Mouse (Mus musculus) lung, postnatal 10 days (tissue): ENCODE results near the gene Cbfa2t3.

Experiments used
- DNase-seq: peaks from one replicate; pipeline ENCODE4 v3.0.0; 2021

Gene Cbfa2t3

GRCm38 (mm10) chr8:122685097-122685861 is 13.6 kb downstream of the Cbfa2t3 start:
- no peak for DNase-seq

- no peak for DNase-seq
Observed at GRCm38 (mm10) chr8:122682820-122683219, 16.1 kb downstream of the Cbfa2t3 start.

GRCm38 (mm10) chr8:122680171-122680570 is 18.7 kb downstream of the Cbfa2t3 start:
- no peak for DNase-seq

- DNase-seq = no peak
Observed at GRCm38 (mm10) chr8:122679325-122679920, 19.5 kb downstream of the Cbfa2t3 start.

DNA sequence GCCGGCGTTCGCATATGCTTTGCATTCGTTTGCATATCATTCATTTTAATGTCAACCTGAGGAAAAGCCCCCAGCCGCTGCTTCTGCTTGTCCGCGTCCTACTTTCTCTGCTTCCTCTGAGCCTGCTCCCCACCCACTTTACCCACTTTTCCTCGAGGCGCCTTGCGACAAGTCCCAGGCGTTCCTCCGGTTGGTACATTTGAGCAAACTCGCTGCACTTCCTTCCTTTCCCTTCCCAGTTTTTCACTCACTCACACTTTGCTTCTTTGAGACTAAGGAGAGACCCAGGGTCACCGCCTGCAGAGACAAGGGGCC is 20.1 kb downstream of the Cbfa2t3 start:
- peak; percentile 86 for DNase-seq

DNA sequence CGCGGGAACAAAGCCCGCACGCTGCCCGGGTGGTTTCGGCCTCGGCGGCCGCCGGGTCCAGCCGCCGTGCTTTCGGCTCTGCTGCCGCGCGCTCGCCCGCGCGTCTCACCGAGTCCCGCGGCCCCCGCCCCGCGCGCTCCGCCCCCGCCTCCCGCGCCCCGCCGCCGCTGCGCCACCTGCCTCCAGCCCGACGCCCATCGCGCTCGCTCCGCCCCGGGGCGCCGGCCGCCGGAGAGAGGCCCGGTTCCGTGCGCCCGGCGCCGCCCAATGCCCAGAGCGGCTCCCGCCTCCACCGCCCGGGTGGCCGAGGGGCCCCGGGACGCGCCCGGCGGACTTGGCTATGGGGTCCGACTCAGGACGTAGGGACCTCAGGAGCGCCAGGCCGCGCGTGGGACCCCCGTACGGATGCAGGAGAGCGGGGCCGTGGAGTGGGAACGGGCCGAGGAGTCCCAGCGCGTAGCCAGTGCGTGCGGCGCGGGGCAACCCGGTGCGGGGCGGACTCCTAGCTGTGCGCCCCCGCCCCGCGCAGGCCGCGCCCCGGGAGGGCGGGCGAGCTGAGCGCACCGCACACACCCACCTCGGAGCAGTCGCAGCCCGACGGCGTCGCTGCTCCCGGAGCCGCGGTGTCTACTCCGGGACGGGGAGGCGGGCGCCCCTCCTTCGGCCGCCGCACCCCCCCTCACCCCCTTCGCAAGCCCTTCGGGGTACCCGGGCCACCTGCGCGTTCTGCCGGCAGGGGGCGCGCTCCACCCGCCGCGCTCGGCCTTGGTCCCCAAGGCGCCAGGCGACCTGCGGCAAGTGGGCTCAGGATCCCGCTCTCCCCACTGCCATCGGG is 20.6 kb downstream of the Cbfa2t3 start:
- DNase-seq = peak; percentile 69

DNA sequence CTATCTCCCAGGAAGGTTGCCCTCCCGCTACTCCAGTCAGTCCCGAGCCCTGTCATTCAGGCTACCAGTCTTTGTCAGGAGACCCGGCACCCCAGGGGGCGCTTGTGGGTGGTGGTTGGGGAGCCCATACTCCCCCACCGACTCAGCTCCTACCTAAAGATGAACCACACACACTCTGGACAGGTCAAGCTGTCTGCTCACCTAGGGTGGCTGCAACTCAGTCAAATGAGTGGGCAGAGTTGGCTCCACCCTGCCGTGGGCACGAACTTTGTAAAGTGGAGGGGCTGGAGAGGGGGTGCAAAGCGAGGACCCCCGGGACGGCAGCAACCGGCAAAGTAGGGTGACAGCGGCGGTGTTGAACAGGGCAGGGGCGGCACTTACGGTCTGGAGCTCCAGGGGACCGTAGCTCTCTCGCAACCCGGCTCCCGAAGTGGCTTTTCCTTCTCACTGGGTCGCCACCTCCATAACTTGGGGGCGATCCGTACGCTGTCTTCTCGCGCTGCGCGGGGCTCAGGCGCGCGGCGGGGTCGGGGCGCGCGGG is 21.4 kb downstream of the Cbfa2t3 start:
- peak; percentile 55 for DNase-seq

- DNase-seq = peak; percentile 81
Observed at GRCm38 (mm10) chr8:122676621-122677480, 22.1 kb downstream of the Cbfa2t3 start.

GRCm38 (mm10) chr8:122675596-122676420 is 23.1 kb downstream of the Cbfa2t3 start:
- DNase-seq = no peak

DNA sequence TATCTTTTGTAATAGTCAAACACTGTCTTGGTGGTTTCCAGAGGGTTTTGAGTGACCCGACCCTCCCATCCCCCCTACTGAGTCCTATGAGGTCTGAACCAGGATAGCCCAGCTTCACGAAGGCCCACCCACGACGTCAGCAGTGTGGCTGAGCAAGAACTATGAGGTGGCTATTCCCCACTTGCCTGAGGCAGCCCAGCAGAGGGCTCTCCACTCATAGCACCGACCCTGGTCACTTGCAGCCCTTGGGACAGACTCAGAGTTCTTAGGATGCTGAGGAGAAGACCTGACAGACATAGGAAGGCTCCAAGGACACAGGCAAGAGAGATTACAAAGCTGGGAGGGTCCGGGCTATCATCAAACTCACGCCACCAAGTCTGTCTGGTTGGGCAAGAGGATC is 23.9 kb downstream of the Cbfa2t3 start:
- peak; percentile 61 for DNase-seq

DNA sequence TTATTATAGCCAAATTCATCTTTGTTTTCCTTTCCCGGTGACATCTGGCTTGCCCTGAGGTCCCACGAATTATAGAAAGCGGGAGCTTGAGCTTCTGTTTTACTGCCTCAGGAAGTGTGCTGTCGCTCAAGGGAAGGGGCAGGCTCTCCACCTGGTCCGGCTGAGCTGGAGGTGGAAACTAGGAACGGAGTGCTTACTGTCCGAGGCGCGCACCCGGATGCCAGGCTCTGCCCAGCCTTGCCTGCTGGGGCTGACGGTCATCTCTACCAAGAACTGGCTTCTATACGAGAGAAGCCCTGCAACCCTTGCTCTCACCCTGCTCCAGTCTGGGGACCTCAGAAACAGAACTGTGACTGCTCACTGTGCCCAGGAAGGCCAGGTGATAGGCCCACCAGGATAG is 24.9 kb downstream of the Cbfa2t3 start:
- DNase-seq = no peak

- DNase-seq = no peak
Observed at GRCm38 (mm10) chr8:122671894-122672293, 27.0 kb downstream of the Cbfa2t3 start.

- DNase-seq = no peak
Observed at GRCm38 (mm10) chr8:122670718-122671117, 28.2 kb downstream of the Cbfa2t3 start.

DNA sequence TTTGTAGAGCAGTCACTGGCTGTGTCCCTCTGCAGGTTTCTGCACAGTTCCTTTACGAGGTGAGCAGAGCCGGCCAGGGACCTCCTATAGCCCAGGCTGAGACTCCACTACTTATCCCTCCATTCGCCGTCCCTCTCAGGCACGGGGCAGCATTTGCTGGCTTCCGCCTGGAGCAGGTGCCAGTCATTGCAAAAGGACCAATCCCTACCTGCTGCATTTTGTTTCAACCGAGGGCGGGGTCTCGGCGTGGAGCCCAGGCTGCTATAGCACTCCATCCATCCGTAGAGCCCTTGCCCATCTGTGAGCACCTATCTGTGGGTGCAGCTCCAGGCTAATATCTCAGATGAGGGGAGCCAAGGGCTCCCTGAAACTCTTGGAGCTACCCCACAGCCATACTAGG is 28.9 kb downstream of the Cbfa2t3 start:
- no peak for DNase-seq

DNA sequence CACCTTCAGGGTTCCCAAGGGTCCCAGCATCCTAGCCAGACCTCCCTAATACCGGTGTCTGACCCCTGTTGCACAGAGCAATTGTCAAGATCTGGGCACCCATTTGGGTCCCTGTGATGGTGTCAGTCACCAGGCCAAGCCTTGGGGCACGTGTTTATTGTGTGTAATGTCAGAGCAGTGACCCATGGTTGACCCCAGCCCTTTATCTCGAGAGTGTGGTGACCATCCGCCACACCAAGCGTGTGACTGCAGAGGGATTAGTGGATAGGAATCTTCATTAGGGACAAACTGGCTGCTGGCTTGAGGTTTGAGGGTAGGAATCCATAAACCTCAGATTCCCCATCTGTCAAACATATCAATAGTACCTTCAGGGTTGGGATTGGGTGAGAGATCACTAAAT is 29.5 kb downstream of the Cbfa2t3 start:
- DNase-seq = no peak

DNA sequence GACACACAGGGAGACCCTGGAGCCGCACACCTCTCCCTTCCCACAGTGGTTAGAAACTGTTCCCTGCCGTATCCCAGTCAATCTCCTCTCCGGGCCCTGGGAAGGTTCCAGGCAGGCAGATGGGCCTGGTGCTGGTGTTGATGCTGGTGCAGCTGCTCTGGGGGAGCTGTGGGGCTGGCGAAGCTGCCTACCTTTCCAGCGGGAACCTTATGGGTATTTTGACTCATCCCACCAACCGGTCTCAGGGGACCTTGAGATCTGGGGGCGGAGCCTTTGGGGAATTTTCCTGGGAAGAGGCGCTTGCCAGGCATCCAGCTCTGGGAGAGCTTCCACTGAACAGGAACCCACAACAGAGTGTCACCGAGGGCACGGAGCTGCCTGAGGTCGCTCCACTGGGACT is 31.1 kb downstream of the Cbfa2t3 start:
- no peak for DNase-seq

DNA sequence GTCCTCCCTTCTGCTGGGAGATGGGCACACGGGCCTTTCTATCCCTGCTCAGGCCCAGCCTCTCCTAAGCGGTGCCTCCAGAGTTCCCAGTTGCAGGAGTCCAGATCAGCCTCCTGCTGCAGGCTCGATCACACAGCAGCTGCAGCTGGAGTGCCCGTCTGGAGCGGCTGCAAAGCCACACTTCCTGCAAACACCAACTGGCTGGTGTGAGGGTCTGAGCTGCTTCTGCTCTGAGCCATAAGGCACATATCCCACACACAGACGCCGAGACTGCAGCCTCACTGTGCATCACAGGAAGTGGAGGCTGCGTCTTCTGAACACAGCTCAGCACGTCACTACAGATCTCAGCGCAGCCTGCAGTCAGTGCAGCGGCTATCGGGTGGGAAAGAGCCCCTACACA is 32.1 kb downstream of the Cbfa2t3 start:
- peak; percentile 47 for DNase-seq

DNA sequence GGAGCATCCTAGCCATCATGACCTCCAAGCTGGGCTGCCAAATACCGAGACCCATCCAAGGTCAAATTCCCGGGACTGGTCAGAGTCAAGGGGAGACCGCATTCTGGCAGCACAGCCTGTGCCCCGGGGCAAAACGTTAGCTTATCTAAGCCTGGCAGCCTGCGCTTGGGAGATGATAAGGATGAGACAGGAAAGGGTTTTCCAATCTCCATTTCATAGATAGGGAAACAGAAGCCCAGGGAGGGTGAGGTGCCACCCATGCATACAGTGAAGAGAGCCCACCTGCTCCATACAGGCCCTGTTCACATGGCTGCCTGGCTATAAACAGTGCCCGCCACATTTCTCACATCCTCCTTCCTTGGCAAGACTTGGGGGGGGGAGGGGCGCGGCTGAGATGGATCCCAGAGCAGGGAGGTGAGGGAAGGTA is 32.6 kb downstream of the Cbfa2t3 start:
- DNase-seq = peak; percentile 40

GRCm38 (mm10) chr8:122665667-122666316 is 33.1 kb downstream of the Cbfa2t3 start:
- DNase-seq = peak; percentile 91

DNA sequence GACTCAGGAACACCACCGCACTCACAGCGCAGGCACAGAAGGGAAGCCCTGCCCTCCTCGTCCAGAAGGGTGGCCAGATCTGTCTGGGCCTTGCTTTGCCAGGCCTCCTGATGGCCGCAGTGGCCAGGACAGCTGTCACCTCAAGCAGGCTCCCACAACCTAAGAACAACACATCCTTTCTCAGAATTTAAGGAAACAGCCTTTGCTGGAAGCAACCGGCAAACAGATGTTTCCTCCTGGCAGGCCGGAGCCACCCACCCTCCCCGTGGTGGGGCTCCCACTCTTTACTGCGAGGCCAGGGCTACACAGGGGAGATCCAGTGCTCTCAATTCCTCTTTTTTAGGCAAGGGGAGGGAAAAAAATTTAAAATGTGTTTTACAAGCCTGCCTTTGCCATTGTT is 33.7 kb downstream of the Cbfa2t3 start:
- DNase-seq = peak; percentile 80

- no peak for DNase-seq
Observed at GRCm38 (mm10) chr8:122663670-122664069, 35.2 kb downstream of the Cbfa2t3 start.
